Mouse (Mus musculus) heart, postnatal 0 days (tissue): ENCODE data around the gene Mvb12b. TPM values are rescaled to one million over a fixed set of nuclear protein-coding genes. Genes with fewer than 3 reads are reported as not detected.

Experiments
- ATAC-seq: fragments of 200-750 bp; cut with Nextera tagmentation; 2 replicates; pipeline ENCODE4 v1.8.0; 2017; ENCODE audit warnings: low read depth, moderate number of reproducible peaks, moderate library complexity; ENCODE audit not compliant: insufficient read depth
- DNase-seq: peaks from one replicate; pipeline ENCODE4 v3.0.0-alpha.2; 2016; ENCODE audit warnings: low spot score
- H3K27ac ChIP-seq: fragments of 300-500 bp; sonication (generic); 2 replicates; pipeline ENCODE4 v1.5.1; 2014; ENCODE audit warnings: low read depth, mild to moderate bottlenecking
- H3K27me3 ChIP-seq: fragments of 300-500 bp; sonication (generic); 2 replicates; pipeline ENCODE4 v1.6.1; 2014; ENCODE audit warnings: low read length, mixed read lengths; ENCODE audit not compliant: control insufficient read depth, insufficient read depth
- H3K36me3 ChIP-seq: fragments of 300-500 bp; sonication (generic); replicated peaks from 2 replicates; pipeline ENCODE4 v1.6.1; 2014; ENCODE audit warnings: low read length, mixed read lengths; ENCODE audit not compliant: control insufficient read depth, insufficient read depth
- H3K4me1 ChIP-seq: fragments of 300-500 bp; sonication (generic); 2 replicates; pipeline ENCODE4 v1.6.1; 2014; ENCODE audit warnings: antibody characterized with exemption; ENCODE audit not compliant: control insufficient read depth, insufficient read depth
- H3K4me2 ChIP-seq: fragments of 300-500 bp; sonication (generic); 2 replicates; pipeline ENCODE4 v1.6.1; 2014; ENCODE audit warnings: low read depth, mild to moderate bottlenecking, low read length, moderate library complexity
- H3K4me3 ChIP-seq: fragments of 300-500 bp; sonication (generic); 2 replicates; pipeline ENCODE4 v1.5.1; 2014; ENCODE audit warnings: low read depth, low read length
- H3K9ac ChIP-seq: fragments of 300-500 bp; sonication (generic); replicated peaks from 2 replicates; pipeline ENCODE4 v1.6.1; 2014; ENCODE audit warnings: low read depth, low read length, mixed read lengths
- H3K9me3 ChIP-seq: fragments of 300-500 bp; sonication (generic); replicated peaks from 2 replicates; pipeline ENCODE4 v1.6.1; 2016; ENCODE audit warnings: low read length; ENCODE audit not compliant: control insufficient read depth
- CTCF ChIP-seq: IDR thresholded peaks from 2 replicates; pipeline ENCODE4 v1.5.1; 2016; ENCODE audit warnings: antibody characterized with exemption, control low read depth, low read depth
- EP300 ChIP-seq: IDR thresholded peaks from 2 replicates; pipeline ENCODE4 v1.6.1; 2016; ENCODE audit warnings: antibody characterized with exemption, low read depth
- WGBS: fragments of 180-500 bp; shearing (Covaris S2); extraction: QIAGEN DNeasy Blood & Tissue Kit; methylation state at CpG from one replicate; pipeline ENCODE4 v1.1.7; 2014; 5-methylcytosine and 5-hydroxymethylcytosine counted together
- polyA plus RNA-seq: library from polyadenylated mRNA; unstranded; fragments of >200 nt; fragmentation: Nextera tagmentation; extraction: Ambion mirVana; gene quantifications from 2 replicates; pipeline ENCODE4 v1.2.1, GENCODE M21; 2015
- total RNA-seq: library from RNA; depleted of rRNA; stranded (reverse); fragments of >200 nt; gene quantifications from 2 replicates; pipeline ENCODE4 v1.2.3, GENCODE M21; 2014; ENCODE audit warnings: low replicate concordance

Mvb12b gene
- total and polyA plus RNA-seq, 2 experiments from 2014 or later, result 8.7 to 38.7 TPM

DNA sequence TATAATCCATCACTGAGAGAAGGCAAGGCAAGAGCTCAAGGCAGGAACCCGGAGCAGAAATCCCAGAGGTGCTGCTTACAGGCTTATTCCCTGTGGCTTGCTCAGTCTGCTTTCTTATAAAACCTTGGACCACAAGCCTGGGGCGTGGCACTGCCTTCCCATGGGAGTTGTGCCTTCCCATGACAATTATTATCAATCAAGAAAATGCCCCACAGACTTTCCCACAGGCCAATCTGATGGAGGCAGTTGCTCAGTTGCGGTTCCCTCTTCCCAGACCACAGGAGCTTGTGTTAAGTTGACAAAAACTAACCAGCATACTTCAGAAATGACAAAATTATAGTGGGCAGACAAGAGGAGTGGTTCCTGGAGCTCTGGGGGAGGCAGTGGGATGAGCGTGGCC, 19.4 kb downstream of the Mvb12b start:
- no peaks in the 10 kb centered on the region for H3K9me3 ChIP-seq
- ATAC-seq (no peak), DNase-seq (no peak)
- TF ChIP-seq EP300 (no peak), CTCF (no peak)
- H3K27me3 ChIP-seq, result no peaks in the 10 kb centered on the region
- no peak overlapping the region for H3K27ac ChIP-seq
- no peak overlapping the region for H3K4me3 ChIP-seq
- 85% methylated on average over 4 of the region's 4 CpGs for WGBS
- H3K9ac ChIP-seq, result no peak overlapping the region
- no peak overlapping the region for H3K4me2 ChIP-seq
- peaks cover 14% of the 10 kb centered on the region for H3K4me1 ChIP-seq
- H3K36me3 ChIP-seq, result 0 out of 2 replicates have a peak, but pooled peaks cover 8% of the 10 kb centered on the region

DNA sequence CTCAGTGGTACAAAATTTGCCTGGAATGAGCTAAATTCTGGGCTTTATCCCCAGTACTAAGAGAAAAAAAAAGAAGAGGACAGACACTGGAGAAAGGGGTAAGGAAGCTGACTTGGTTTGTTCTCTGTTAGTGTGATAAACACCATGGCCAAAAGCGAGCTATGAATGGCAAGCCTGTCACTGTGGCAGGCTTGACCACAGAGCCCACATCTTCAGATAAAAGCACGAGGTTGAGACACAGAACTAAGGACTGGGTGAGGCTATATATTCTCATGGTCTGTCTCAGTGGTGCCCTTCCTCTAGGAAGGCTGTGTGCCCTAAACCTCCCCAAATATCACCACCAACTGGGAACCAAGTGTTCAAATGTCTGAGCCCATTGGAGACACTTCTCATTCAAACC, 31.0 kb downstream of the Mvb12b start:
- ATAC-seq, result no peak
- TF ChIP-seq CTCF (no peak), EP300 (no peak)
- H3K27me3 ChIP-seq, result no peaks in the 10 kb centered on the region
- no peak overlapping the region for H3K27ac ChIP-seq
- H3K4me1 ChIP-seq, result no peaks in the 10 kb centered on the region
- DNase-seq, result no peak
- no peak overlapping the region for H3K4me2 ChIP-seq
- no peak overlapping the region for H3K9ac ChIP-seq
- WGBS, result 56% methylated on average over 2 of the region's 2 CpGs
- H3K9me3 ChIP-seq, result no peaks in the 10 kb centered on the region
- no peak overlapping the region for H3K4me3 ChIP-seq
- H3K36me3 ChIP-seq, result no peaks in the 10 kb centered on the region

DNA sequence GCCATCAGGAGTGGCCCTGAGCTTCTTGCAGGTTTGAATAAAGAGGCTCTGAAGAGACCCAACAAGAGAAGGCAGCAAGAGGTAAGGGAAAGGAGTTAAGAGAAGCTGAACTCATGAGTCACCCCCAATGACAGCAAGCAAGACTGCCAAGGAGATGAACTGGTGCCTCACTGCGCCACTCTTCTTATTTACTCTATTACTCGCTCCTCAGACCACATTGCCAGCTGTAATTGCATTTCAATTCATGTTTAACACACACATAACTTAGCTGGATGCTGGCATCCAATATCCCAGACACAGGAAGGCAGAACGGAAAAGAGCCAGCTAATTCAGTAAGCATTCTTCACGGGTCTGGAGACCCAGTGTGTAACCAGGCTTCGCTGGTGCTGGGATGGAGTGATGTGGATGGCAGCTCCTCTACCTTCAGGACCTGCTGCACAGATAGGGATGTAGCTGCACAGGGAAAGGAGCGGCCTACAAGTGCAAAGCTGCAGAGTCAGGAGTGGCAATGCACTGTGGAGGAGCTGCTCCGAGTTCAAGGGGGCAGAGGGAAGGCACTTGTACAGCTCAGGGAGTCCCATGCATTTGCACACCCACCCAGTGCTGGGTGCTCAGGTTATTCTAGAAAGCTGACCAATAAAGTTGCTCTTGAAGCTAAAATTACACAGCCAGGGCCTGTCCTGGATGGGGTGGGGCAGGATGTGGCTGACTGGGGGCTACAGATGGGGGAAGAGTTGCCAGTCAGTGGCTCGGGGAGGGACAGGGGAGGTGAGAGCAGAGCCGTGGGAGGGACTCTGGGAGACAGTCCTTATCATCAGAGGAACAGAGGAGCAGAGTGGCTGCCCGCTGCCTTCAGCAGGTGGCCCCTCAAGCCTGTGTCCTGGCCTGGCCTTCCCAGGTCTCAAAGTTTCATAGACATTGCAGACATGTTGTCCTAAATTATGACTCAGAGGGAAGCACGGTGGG, 34.5 kb downstream of the Mvb12b start:
- H3K27me3 ChIP-seq, result no peaks in the 10 kb centered on the region
- no peak overlapping the region for H3K4me2 ChIP-seq
- WGBS, result 70% methylated on average over 11 of the region's 11 CpGs
- H3K4me1 ChIP-seq, result 0 out of 2 replicates have a peak, but pooled peaks cover 1% of the 10 kb centered on the region
- H3K27ac ChIP-seq, result no peak overlapping the region
- H3K36me3 ChIP-seq, result peaks cover 3% of the 10 kb centered on the region; the same call in 1 of the 2 replicates
- no peak for DNase-seq
- no peak for ATAC-seq
- H3K9me3 ChIP-seq, result no peaks in the 10 kb centered on the region
- no peak overlapping the region for H3K9ac ChIP-seq
- H3K4me3 ChIP-seq, result no peak overlapping the region
- TF ChIP-seq EP300 (no peak), CTCF (no peak)

- 82% methylated on average over 11 of the region's 11 CpGs for WGBS
- DNase-seq (no peak), ATAC-seq (no peak)
- H3K27ac ChIP-seq, result no peak overlapping the region
- no peaks in the 10 kb centered on the region for H3K27me3 ChIP-seq
- no peak overlapping the region for H3K4me2 ChIP-seq
- H3K36me3 ChIP-seq, result peaks cover 3% of the 10 kb centered on the region; the same call in 1 of the 2 replicates
- H3K4me3 ChIP-seq, result no peak overlapping the region
- no peaks in the 10 kb centered on the region for H3K9me3 ChIP-seq
- H3K4me1 ChIP-seq, result peaks cover 19% of the 10 kb centered on the region
- no peak overlapping the region for H3K9ac ChIP-seq
- TF ChIP-seq EP300 (no peak), CTCF (no peak)
Observed at GRCm38 (mm10) chr2:33847196-33847834, 40.4 kb downstream of the Mvb12b start.

DNA sequence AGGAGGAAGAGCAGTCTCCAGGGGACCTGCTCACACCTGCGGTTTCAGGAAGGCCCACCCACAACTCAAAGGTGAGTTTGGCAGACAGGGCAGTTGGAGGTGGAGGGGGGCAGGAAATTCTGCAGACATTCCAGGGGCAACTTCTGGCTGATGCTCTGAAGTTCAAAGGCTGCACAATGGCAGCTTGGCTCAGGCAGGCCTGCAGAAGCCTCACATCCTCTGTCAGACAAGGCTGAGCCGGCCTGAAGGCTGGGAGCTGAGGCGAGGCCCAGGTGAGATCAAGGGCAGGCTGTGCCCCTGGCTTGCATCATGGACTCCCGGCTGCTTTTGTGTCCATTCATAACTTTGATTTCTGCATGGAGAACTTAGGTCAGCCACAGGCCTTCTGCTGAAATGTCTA, 41.1 kb downstream of the Mvb12b start:
- Histone ChIP-seq H3K27ac (no peak overlapping the region), H3K4me1 (peaks cover 19% of the 10 kb centered on the region), H3K9ac (no peak overlapping the region), H3K4me3 (no peak overlapping the region), H3K4me2 (no peak overlapping the region), H3K27me3 (no peaks in the 10 kb centered on the region), H3K9me3 (no peaks in the 10 kb centered on the region), H3K36me3 (peaks cover 3% of the 10 kb centered on the region; the same call in 1 of the 2 replicates)
- WGBS, result 67% methylated on average over 4 of the region's 4 CpGs
- ATAC-seq (no peak), DNase-seq (no peak)
- no peak for TF ChIP-seq EP300
- no peak for TF ChIP-seq CTCF
